Mouse (Mus musculus): ENCODE measurements around the gene Swsap1.

DNA sequence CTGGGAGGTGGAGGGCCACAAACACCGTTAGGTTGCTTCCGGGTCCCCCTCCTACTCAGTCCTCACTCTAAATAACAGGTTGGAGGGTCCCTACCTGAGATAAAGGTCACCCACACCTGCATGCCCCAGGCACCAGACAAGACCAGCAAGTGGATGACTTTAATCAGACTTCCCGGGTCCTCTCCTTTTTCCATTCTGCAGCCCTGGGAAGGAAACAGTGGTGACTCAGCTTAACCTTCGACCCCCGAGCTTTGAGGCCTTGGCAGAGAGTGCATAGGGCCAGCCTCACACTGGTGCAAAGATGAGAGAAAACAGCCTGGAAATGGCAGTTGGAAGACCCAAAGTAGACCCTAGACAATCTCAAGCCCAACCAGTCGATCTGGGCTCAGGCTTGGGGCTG, 29.4 kb upstream of the Swsap1 start:
- no peak for TF ChIP-seq CTCF (IDR thresholded peaks at IDR 0.05; ENCODE audit: low read depth)
- no peak for TF ChIP-seq EP300 (optimal IDR thresholded peaks at IDR 0.05)
